Mouse (Mus musculus) embryo, embryonic 10 days (tissue): ENCODE measurements around the gene Trem2.
"Not testable (repeated sequence)": the region's sequence is repeated elsewhere in the genome, so short reads cannot be mapped to it uniquely, and the experiment has no call there.

Source experiments
- DNase-seq: peaks from one replicate; pipeline ENCODE4 v3.0.0-alpha.2; 2015; ENCODE audit warnings: low spot score

The Trem2 gene

GRCm38 (mm10) chr17:48350681-48351193, 4.5 kb downstream of the Trem2 start:
- no peak for DNase-seq

- not testable (repeated sequence) for DNase-seq
Measured at GRCm38 (mm10) chr17:48352976-48353375, 6.8 kb downstream of the Trem2 start.

- DNase-seq, result no peak
Measured at GRCm38 (mm10) chr17:48355822-48356221, 9.6 kb downstream of the Trem2 start.

- DNase-seq, result no peak
Measured at GRCm38 (mm10) chr17:48357892-48358291, 11.7 kb downstream of the Trem2 start.

- no peak for DNase-seq
Measured at GRCm38 (mm10) chr17:48359616-48360015, 13.4 kb downstream of the Trem2 start, which contains the start of gene Treml1. Gene Treml1, plus strand, starts transcription at chr17:48359916.

- no peak for DNase-seq
Measured at GRCm38 (mm10) chr17:48360462-48360861, 14.3 kb downstream of the Trem2 start.

GRCm38 (mm10) chr17:48362346-48362745, 16.1 kb downstream of the Trem2 start:
- DNase-seq, result no peak

- no peak for DNase-seq
Measured at GRCm38 (mm10) chr17:48362966-48363365, 16.8 kb downstream of the Trem2 start.

- DNase-seq, result no peak
Measured at GRCm38 (mm10) chr17:48363421-48363965, 17.3 kb downstream of the Trem2 start.

- no peak for DNase-seq
Measured at GRCm38 (mm10) chr17:48365511-48366155, 19.4 kb downstream of the Trem2 start.

GRCm38 (mm10) chr17:48366806-48367205, 20.6 kb downstream of the Trem2 start:
- no peak for DNase-seq

- DNase-seq, result no peak
Measured at GRCm38 (mm10) chr17:48371621-48372020, 25.4 kb downstream of the Trem2 start.

GRCm38 (mm10) chr17:48372987-48373386, 26.8 kb downstream of the Trem2 start:
- no peak for DNase-seq

GRCm38 (mm10) chr17:48376102-48376501, 29.9 kb downstream of the Trem2 start:
- no peak for DNase-seq

- DNase-seq, result no peak
Measured at GRCm38 (mm10) chr17:48379050-48379449, 32.8 kb downstream of the Trem2 start.

GRCm38 (mm10) chr17:48385786-48386461, 39.7 kb downstream of the Trem2 start:
- no peak for DNase-seq

- no peak for DNase-seq
Measured at GRCm38 (mm10) chr17:48388666-48389065, 42.5 kb downstream of the Trem2 start.

GRCm38 (mm10) chr17:48389442-48389841, 43.2 kb downstream of the Trem2 start:
- DNase-seq, result no peak

- DNase-seq, result no peak
Measured at GRCm38 (mm10) chr17:48391446-48391845, 45.2 kb downstream of the Trem2 start.

GRCm38 (mm10) chr17:48392616-48393015, 46.4 kb downstream of the Trem2 start:
- no peak for DNase-seq

GRCm38 (mm10) chr17:48401710-48402109, 55.5 kb downstream of the Trem2 start:
- DNase-seq, result no peak

- DNase-seq, result no peak
Measured at GRCm38 (mm10) chr17:48402751-48403150, 56.5 kb downstream of the Trem2 start.
